Mouse (Mus musculus): ENCODE data around the gene Ccdc88c. TPM values are rescaled to one million over a fixed set of nuclear protein-coding genes. Genes with fewer than 3 reads are reported as not detected.

The Ccdc88c gene
- polyA plus RNA-seq, 1 experiment: 1.6 TPM

DNA sequence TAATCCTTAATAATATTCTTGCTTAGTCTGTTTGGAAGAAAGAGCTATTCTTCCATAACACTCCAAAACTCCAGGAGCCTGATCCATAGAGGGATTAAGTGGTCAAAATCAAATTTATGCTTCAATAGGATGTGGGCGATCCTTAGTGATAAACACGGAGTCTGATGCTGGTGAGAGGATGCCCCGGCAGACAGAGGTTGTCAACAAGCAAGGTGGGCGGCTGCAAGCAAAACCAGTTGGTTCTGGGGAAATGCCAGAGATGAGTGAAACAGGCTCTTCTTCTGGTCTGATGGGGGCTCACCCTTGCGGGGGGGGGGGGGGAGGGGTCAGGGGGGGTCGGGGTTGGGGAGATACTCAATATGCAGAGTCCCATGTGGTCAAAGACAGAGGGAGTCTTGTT, 152.9 kb downstream of the Ccdc88c start:
- Histone ChIP-seq H3K27ac (ENCODE audit: insufficient read depth, low read length) (no peak overlapping the region), H3K4me3 (ENCODE audit: insufficient read depth, low read length) (no peak overlapping the region), H3K4me1 (ENCODE audit: control insufficient read depth, insufficient read depth, low read length) (no peaks in the 10 kb centered on the region)
- TF ChIP-seq POLR2A (IDR thresholded peaks at IDR 0.05; ENCODE audit: low read depth, low read length) (no peak), CTCF (IDR thresholded peaks at IDR 0.05; ENCODE audit: borderline replicate concordance, insufficient read depth, low read length) (no peak)

DNA sequence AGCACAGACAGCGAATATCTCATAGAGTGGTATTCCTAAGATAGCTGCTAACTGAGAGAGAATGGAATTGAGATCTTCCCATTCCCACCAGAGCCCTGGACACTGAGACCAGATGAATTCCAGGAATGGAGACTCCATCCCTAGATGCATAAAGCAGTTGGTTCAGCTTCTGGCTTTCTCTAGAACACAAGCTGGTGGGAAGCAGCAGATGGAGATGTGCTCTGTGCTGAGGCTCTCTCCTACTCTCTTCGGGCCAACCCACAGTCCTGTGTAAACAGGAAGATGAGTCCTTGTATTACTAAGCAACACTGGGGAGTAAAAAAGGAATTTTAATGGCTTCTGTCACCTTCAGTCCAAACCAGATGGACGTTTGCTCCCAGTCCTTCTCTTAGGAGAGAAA, 153.3 kb downstream of the Ccdc88c start:
- Histone ChIP-seq H3K4me1 (ENCODE audit: control insufficient read depth, insufficient read depth, low read length) (no peaks in the 10 kb centered on the region), H3K4me3 (ENCODE audit: insufficient read depth, low read length) (no peak overlapping the region), H3K27ac (ENCODE audit: insufficient read depth, low read length) (no peak overlapping the region)
- no peak for TF ChIP-seq POLR2A (IDR thresholded peaks at IDR 0.05; ENCODE audit: low read depth, low read length)
- TF ChIP-seq CTCF (IDR thresholded peaks at IDR 0.05; ENCODE audit: borderline replicate concordance, insufficient read depth, low read length): no peak

DNA sequence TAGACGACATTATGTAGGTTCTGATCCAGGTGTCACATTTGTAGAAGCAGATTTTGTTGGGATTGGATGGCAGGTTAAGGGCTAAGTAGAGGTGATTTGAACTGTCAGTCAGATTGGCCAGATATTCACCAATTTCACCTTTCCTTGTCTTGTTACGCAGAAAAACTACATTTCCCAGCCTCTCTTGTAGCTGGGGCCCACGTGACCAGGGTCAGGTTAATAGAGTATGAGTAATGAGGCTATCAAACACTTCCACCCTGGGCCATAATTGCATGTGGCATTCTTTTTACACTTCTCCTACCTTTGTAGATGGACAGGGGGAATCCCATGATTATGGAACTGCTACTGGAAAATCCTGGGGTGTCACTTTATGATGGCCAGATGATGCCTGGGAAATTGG, 155.2 kb downstream of the Ccdc88c start:
- TF ChIP-seq CTCF (IDR thresholded peaks at IDR 0.05; ENCODE audit: borderline replicate concordance, insufficient read depth, low read length) (no peak), POLR2A (IDR thresholded peaks at IDR 0.05; ENCODE audit: low read depth, low read length) (no peak)
- no peak overlapping the region for H3K4me3 ChIP-seq (ENCODE audit: insufficient read depth, low read length)
- H3K27ac ChIP-seq (ENCODE audit: insufficient read depth, low read length): no peak overlapping the region
- H3K4me1 ChIP-seq (ENCODE audit: control insufficient read depth, insufficient read depth, low read length): no peaks in the 10 kb centered on the region

DNA sequence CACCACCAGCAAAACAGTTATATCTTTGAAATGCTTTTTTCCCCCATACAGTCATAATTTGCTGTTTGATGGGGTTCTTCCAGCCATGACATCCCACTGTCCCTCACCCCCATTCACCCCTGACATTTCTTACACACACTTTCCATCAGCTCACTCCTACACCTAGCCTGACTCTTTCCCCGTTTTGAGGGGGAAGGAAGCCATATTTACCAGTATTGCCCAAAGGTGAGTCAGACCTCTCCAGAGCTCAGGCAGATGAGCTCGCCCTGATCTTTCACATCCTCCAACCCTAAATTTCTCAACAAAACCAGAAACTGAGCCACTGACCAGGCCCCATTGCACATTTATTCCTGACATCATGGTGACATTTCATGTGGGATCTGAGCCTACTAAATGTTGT, 157.0 kb downstream of the Ccdc88c start:
- Histone ChIP-seq H3K27ac (ENCODE audit: insufficient read depth, low read length) (no peak overlapping the region), H3K4me1 (ENCODE audit: control insufficient read depth, insufficient read depth, low read length) (no peaks in the 10 kb centered on the region), H3K4me3 (ENCODE audit: insufficient read depth, low read length) (no peak overlapping the region)
- TF ChIP-seq CTCF (IDR thresholded peaks at IDR 0.05; ENCODE audit: borderline replicate concordance, insufficient read depth, low read length): no peak
- no peak for TF ChIP-seq POLR2A (IDR thresholded peaks at IDR 0.05; ENCODE audit: low read depth, low read length)

DNA sequence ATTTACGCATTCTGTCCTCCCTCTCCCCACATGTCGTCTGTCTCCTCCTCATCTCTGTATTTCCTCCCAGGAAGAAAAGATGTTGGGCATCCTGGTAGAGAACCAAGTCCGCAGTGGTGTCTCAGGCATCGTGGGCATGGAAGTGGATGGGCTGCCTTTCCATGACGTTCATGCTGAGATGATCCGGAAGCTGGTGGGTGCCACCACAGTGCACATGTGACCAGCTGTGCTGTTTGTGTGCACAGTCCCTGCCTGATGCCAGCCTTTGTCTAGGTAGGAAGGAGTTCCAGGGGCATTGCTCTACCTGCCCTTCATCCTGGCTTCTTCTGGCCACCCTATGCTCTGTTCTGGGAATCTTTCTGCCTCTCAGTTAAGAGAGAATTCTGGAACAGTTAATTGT, 157.6 kb downstream of the Ccdc88c start:
- Histone ChIP-seq H3K4me1 (ENCODE audit: control insufficient read depth, insufficient read depth, low read length) (no peaks in the 10 kb centered on the region), H3K27ac (ENCODE audit: insufficient read depth, low read length) (no peak overlapping the region), H3K4me3 (ENCODE audit: insufficient read depth, low read length) (no peak overlapping the region)
- TF ChIP-seq CTCF (IDR thresholded peaks at IDR 0.05; ENCODE audit: borderline replicate concordance, insufficient read depth, low read length) (no peak), POLR2A (IDR thresholded peaks at IDR 0.05; ENCODE audit: low read depth, low read length) (no peak)

DNA sequence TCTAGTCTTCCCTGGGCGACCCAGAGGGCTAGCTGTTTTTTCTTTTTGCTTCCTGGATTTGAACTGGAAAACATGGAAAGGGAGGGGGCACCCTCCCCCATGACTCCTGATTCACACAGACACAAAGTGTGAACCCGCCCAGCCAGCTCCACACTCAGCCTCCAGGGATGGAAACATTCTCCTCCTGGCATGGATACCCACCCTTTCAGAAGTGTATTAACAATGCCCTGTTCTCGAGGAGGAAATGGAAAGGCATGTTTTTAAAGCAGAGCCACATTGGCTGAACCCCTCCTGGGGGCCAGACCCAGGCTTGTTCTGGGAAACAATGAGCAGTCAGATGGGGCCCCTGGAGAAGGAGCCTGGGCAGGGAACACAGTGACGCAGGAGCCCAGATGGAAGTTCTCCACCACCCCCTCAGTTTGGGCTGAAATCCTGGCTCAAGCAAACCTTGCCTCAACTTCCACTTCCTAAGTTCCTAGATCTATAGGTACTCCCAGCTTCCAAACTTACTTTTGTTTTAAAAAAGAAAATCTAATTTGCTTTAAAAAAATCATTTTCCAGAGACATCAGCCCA, 160.7 kb downstream of the Ccdc88c start:
- Histone ChIP-seq H3K4me3 (ENCODE audit: insufficient read depth, low read length) (no peak overlapping the region), H3K4me1 (ENCODE audit: control insufficient read depth, insufficient read depth, low read length) (no peaks in the 10 kb centered on the region), H3K27ac (ENCODE audit: insufficient read depth, low read length) (no peak overlapping the region)
- TF ChIP-seq POLR2A (IDR thresholded peaks at IDR 0.05; ENCODE audit: low read depth, low read length) (no peak), CTCF (IDR thresholded peaks at IDR 0.05; ENCODE audit: borderline replicate concordance, insufficient read depth, low read length) (no peak)

- Histone ChIP-seq H3K4me3 (ENCODE audit: insufficient read depth, low read length) (no peak overlapping the region), H3K4me1 (ENCODE audit: control insufficient read depth, insufficient read depth, low read length) (no peaks in the 10 kb centered on the region), H3K27ac (ENCODE audit: insufficient read depth, low read length) (no peak overlapping the region)
- TF ChIP-seq CTCF (IDR thresholded peaks at IDR 0.05; ENCODE audit: borderline replicate concordance, insufficient read depth, low read length): no peak
- TF ChIP-seq POLR2A (IDR thresholded peaks at IDR 0.05; ENCODE audit: low read depth, low read length): no peak
Observed at GRCm38 (mm10) chr12:100867097-100867496, 161.8 kb downstream of the Ccdc88c start.

DNA sequence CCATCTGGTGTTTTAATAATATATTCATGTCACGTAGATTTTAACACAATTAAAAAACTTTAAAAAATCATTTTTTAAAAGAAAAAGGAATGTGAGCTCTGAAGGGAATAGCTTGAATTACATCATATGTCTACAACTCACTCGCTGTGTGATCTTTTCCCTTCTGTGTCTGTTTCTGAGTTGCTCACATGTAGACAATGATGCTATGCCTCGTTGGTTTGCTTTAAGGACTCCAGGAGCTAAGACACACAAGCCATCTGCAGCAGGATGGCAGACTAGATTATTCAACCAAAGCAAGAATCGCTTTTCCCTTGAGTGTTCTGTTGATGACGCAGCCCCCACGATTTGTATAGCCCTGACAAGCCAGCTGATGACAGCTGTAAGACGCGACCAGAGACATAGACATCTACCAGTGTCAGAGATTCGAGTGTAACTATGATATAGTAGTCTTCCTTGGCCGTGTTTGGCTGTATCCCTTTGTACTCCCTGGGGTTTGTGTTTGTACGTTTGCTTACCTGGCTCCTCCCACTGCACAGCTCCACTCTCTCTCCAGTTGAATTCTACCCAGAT, 163.3 kb downstream of the Ccdc88c start:
- H3K4me3 ChIP-seq (ENCODE audit: insufficient read depth, low read length): no peak overlapping the region
- H3K4me1 ChIP-seq (ENCODE audit: control insufficient read depth, insufficient read depth, low read length): no peaks in the 10 kb centered on the region
- no peak overlapping the region for H3K27ac ChIP-seq (ENCODE audit: insufficient read depth, low read length)
- TF ChIP-seq POLR2A (IDR thresholded peaks at IDR 0.05; ENCODE audit: low read depth, low read length) (no peak), CTCF (IDR thresholded peaks at IDR 0.05; ENCODE audit: borderline replicate concordance, insufficient read depth, low read length) (no peak)

DNA sequence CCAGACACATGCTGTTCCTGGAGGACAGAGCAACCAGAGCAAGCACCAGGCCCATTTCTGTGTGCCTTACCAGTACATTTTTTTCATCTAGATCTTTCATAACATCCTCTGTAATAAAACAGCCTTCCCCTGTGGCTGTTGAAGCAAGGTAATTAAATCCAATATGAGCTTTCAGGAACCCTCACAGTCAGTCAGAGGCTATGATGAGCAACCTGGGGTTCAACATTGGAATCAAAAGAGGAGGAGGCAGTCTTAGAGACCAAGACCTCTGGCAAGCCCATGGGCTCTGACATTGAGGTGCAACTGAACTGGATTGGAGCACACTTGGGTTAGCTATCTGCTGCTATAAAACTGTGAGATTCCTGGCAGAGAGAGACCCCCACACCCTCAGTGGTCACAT, 163.8 kb downstream of the Ccdc88c start:
- Histone ChIP-seq H3K4me3 (ENCODE audit: insufficient read depth, low read length) (no peak overlapping the region), H3K27ac (ENCODE audit: insufficient read depth, low read length) (no peak overlapping the region), H3K4me1 (ENCODE audit: control insufficient read depth, insufficient read depth, low read length) (no peaks in the 10 kb centered on the region)
- no peak for TF ChIP-seq POLR2A (IDR thresholded peaks at IDR 0.05; ENCODE audit: low read depth, low read length)
- TF ChIP-seq CTCF (IDR thresholded peaks at IDR 0.05; ENCODE audit: borderline replicate concordance, insufficient read depth, low read length): no peak

DNA sequence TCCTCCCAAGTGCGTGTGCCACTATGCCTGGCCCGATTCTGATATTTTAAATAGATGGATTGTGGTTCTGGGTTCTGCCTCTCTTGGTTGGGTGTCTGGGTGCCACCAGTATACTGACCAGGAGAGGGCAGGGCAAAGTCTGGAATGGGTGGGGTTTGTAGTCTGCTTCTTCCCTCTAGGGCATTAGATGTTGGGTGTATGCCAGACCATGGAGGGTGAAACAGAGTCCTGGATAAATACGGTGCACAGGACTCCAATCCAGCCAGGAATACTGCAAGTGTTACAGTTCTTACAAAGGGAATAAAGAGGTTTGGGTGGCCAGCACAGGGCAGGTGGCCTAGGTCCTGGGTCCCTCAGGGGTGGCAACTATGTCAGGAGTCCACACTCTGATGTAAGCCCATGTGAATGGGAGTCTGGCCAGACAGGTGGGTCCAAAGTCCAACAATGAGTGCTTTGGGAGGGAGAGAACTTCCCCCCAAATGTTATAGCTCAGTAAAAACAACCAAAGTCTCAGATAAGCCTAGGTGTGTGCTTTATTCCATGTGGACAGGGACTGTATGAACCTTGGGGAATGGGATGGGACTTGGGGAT, 165.9 kb downstream of the Ccdc88c start:
- Histone ChIP-seq H3K27ac (ENCODE audit: insufficient read depth, low read length) (no peak overlapping the region), H3K4me1 (ENCODE audit: control insufficient read depth, insufficient read depth, low read length) (no peaks in the 10 kb centered on the region), H3K4me3 (ENCODE audit: insufficient read depth, low read length) (no peak overlapping the region)
- TF ChIP-seq POLR2A (IDR thresholded peaks at IDR 0.05; ENCODE audit: low read depth, low read length) (no peak), CTCF (IDR thresholded peaks at IDR 0.05; ENCODE audit: borderline replicate concordance, insufficient read depth, low read length) (no peak)

All from embryonic fibroblast, embryonic 13.5 days (primary cell).